Mouse (Mus musculus) MEL (cell line): ENCODE data around the gene Tbc1d7. TPM values are rescaled to one million over a fixed set of nuclear protein-coding genes. Genes with fewer than 3 reads are reported as not detected.

Experiments
- DNase-seq: peaks from one replicate; pipeline ENCODE4 v3.0.0; 2011; ENCODE audit warnings: low read depth, low spot score
- H3K27ac ChIP-seq: 2 replicates; pipeline ENCODE4 v1.5.1; 2012; ENCODE audit warnings: low read depth, mild to moderate bottlenecking, control low read depth, low read length, moderate library complexity; ENCODE audit not compliant: control insufficient read depth
- H3K27me3 ChIP-seq, 2 experiments: fragments of 150-350 bp in 1 of 2; sonication (generic) in 1 of 2; 2 replicates each; pipeline ENCODE4 v1.6.1; 2012; ENCODE audit warnings: low read length in 2 of 2, mild to moderate bottlenecking in 2 of 2, improper control_type of control experiment in 1 of 2, moderate library complexity in 1 of 2; ENCODE audit not compliant: insufficient read depth in 2 of 2, control insufficient read depth in 1 of 2
- H3K36me3 ChIP-seq, 2 experiments: 2 replicates each; pipeline ENCODE4 v1.6.1; 2012 to 2014; ENCODE audit warnings: low read length in 2 of 2, improper control_type of control experiment in 1 of 2, inconsistent platforms in 1 of 2, mild to moderate bottlenecking in 1 of 2; ENCODE audit not compliant: insufficient read depth in 2 of 2, control insufficient read depth in 1 of 2
- H3K4me1 ChIP-seq, 2 experiments: fragments of 150-350 bp in 1 of 2; sonication (generic) in 1 of 2; 2 replicates each; pipeline ENCODE4 v1.6.1; 2012; ENCODE audit warnings: low read length in 2 of 2, improper control_type of control experiment in 1 of 2, mild to moderate bottlenecking in 1 of 2; ENCODE audit not compliant: insufficient read depth in 2 of 2, control insufficient read depth in 1 of 2
- H3K4me3 ChIP-seq, 2 experiments: fragments of 150-350 bp in 1 of 2; sonication (generic) in 1 of 2; 2 replicates each; pipeline ENCODE4 v1.5.1; 2012; ENCODE audit warnings: low read depth in 2 of 2, low read length in 2 of 2, mild to moderate bottlenecking in 2 of 2, moderate library complexity in 2 of 2, control low read depth in 1 of 2, improper control_type of control experiment in 1 of 2; ENCODE audit not compliant: control insufficient read depth in 1 of 2, insufficient read depth in 1 of 2
- H3K79me2 ChIP-seq: 2 replicates; pipeline ENCODE4 v1.6.1; 2012; ENCODE audit warnings: mild to moderate bottlenecking, low read length, moderate library complexity; ENCODE audit not compliant: control insufficient read depth, poor library complexity, insufficient read depth
- H3K9ac ChIP-seq: 2 replicates; pipeline ENCODE4 v1.6.1; 2012; ENCODE audit warnings: low read depth, mild to moderate bottlenecking, control low read depth, low read length, moderate library complexity; ENCODE audit not compliant: control insufficient read depth, poor library complexity, severe bottlenecking
- H3K9me3 ChIP-seq: fragments of 150-350 bp; sonication (generic); replicated peaks from 2 replicates; pipeline ENCODE4 v1.6.1; 2012; ENCODE audit warnings: mild to moderate bottlenecking, low read length, improper control_type of control experiment, moderate library complexity; ENCODE audit not compliant: insufficient read depth
- BHLHE40 ChIP-seq: IDR thresholded peaks from 2 replicates; pipeline ENCODE4 v1.6.1; 2012; ENCODE audit warnings: low read depth, mild to moderate bottlenecking, inconsistent platforms, low read length, improper control_type of control experiment, borderline replicate concordance
- CHD2 ChIP-seq: IDR thresholded peaks from 2 replicates; pipeline ENCODE4 v1.6.1; 2011; ENCODE audit warnings: low read length, improper control_type of control experiment
- CTCF ChIP-seq, 3 experiments: IDR thresholded peaks in 2 of 3; conservative IDR thresholded peaks in 1 of 3; 2 replicates each; pipeline ENCODE4 v1.5.1; 2011 to 2012; ENCODE audit warnings: low read length in 3 of 3, low read depth in 2 of 3, mild to moderate bottlenecking in 2 of 3, improper control_type of control experiment in 1 of 3, inconsistent platforms in 1 of 3, mixed read lengths in 1 of 3, moderate library complexity in 1 of 3; ENCODE audit not compliant: control insufficient read depth in 1 of 3, insufficient read depth in 1 of 3, poor library complexity in 1 of 3, severe bottlenecking in 1 of 3
- ELF1 ChIP-seq: IDR thresholded peaks from 2 replicates; pipeline ENCODE4 v1.6.1; 2014; ENCODE audit warnings: low read depth, mild to moderate bottlenecking, inconsistent platforms, low read length, improper control_type of control experiment, moderate library complexity
- EP300 ChIP-seq, 2 experiments: IDR thresholded peaks; 2 replicates each; pipeline ENCODE4 v1.6.1; 2011; ENCODE audit warnings: improper control_type of control experiment in 2 of 2, low read length in 2 of 2, low read depth in 1 of 2, mild to moderate bottlenecking in 1 of 2
- ETS1 ChIP-seq: IDR thresholded peaks from 2 replicates; pipeline ENCODE4 v1.6.1; 2012; ENCODE audit warnings: low read depth, mild to moderate bottlenecking, inconsistent platforms, low read length, improper control_type of control experiment, moderate library complexity
- GABPA ChIP-seq: IDR thresholded peaks from 2 replicates; pipeline ENCODE4 v1.6.1; 2012; ENCODE audit warnings: low read depth, mild to moderate bottlenecking, inconsistent platforms, low read length, improper control_type of control experiment, moderate library complexity
- GATA1 ChIP-seq: IDR thresholded peaks from 2 replicates; pipeline ENCODE4 v1.6.1; 2011; ENCODE audit warnings: low read depth, low read length, improper control_type of control experiment
- HCFC1 ChIP-seq: IDR thresholded peaks from 2 replicates; pipeline ENCODE4 v1.6.1; 2012; ENCODE audit warnings: low read depth, mild to moderate bottlenecking, inconsistent platforms, low read length, improper control_type of control experiment, moderate library complexity
- KAT2A ChIP-seq: conservative IDR thresholded peaks from 2 replicates; pipeline ENCODE4 v1.6.1; 2012; ENCODE audit warnings: low read depth, low read length, improper control_type of control experiment, inconsistent platforms
- MAX ChIP-seq: IDR thresholded peaks from 2 replicates; pipeline ENCODE4 v1.6.1; 2011; ENCODE audit warnings: low read length, improper control_type of control experiment
- MXI1 ChIP-seq: IDR thresholded peaks from 2 replicates; pipeline ENCODE4 v1.6.1; 2011; ENCODE audit warnings: mild to moderate bottlenecking, low read depth, low read length, improper control_type of control experiment
- MYB ChIP-seq: IDR thresholded peaks from 2 replicates; pipeline ENCODE4 v1.6.1; 2011; ENCODE audit warnings: mild to moderate bottlenecking, low read depth, low read length, improper control_type of control experiment
- MYC ChIP-seq: IDR thresholded peaks from 2 replicates; pipeline ENCODE4 v1.6.1; 2011; ENCODE audit warnings: low read depth, mild to moderate bottlenecking, low read length, improper control_type of control experiment, moderate library complexity
- NELFE ChIP-seq: IDR thresholded peaks from 2 replicates; pipeline ENCODE4 v1.6.1; 2011; ENCODE audit warnings: low read depth, low read length, improper control_type of control experiment
- POLR2A ChIP-seq, 2 experiments: IDR thresholded peaks; 2 replicates each; pipeline ENCODE4 v1.6.1; 2011 to 2012; ENCODE audit warnings: low read length in 2 of 2, mild to moderate bottlenecking in 2 of 2, control low read depth in 1 of 2, improper control_type of control experiment in 1 of 2, low read depth in 1 of 2, moderate library complexity in 1 of 2; ENCODE audit not compliant: control insufficient read depth in 1 of 2, insufficient read depth in 1 of 2, poor library complexity in 1 of 2
- RAD21 ChIP-seq: IDR thresholded peaks from 2 replicates; pipeline ENCODE4 v1.6.1; 2011; ENCODE audit warnings: mild to moderate bottlenecking, low read depth, low read length, improper control_type of control experiment
- RCOR1 ChIP-seq: IDR thresholded peaks from 2 replicates; pipeline ENCODE4 v1.6.1; 2012; ENCODE audit warnings: low read depth, mild to moderate bottlenecking, inconsistent platforms, low read length, improper control_type of control experiment
- SIN3A ChIP-seq: IDR thresholded peaks from 2 replicates; pipeline ENCODE4 v1.6.1; 2012; ENCODE audit warnings: low read length, improper control_type of control experiment, inconsistent platforms
- TBP ChIP-seq: IDR thresholded peaks from 2 replicates; pipeline ENCODE4 v1.8.0; 2011; ENCODE audit warnings: low read depth, low read length, improper control_type of control experiment
- TCF12 ChIP-seq: IDR thresholded peaks from 2 replicates; pipeline ENCODE4 v1.6.1; 2014; ENCODE audit warnings: low read depth, mild to moderate bottlenecking, inconsistent platforms, low read length, improper control_type of control experiment, moderate library complexity
- UBTF ChIP-seq: IDR thresholded peaks from 2 replicates; pipeline ENCODE4 v1.6.1; 2012; ENCODE audit warnings: low read depth, mild to moderate bottlenecking, inconsistent platforms, low read length, improper control_type of control experiment, moderate library complexity, borderline replicate concordance; ENCODE audit not compliant: insufficient read depth
- USF1 ChIP-seq: IDR thresholded peaks from 2 replicates; pipeline ENCODE4 v1.6.1; 2014; ENCODE audit warnings: low read depth, mild to moderate bottlenecking, inconsistent platforms, low read length, improper control_type of control experiment, moderate library complexity
- ZC3H11A ChIP-seq: IDR thresholded peaks from 2 replicates; pipeline ENCODE4 v1.6.1; 2012; ENCODE audit warnings: low read depth, mild to moderate bottlenecking, inconsistent platforms, low read length, improper control_type of control experiment
- ZKSCAN1 ChIP-seq: IDR thresholded peaks from 2 replicates; pipeline ENCODE4 v1.6.1; 2012; ENCODE audit warnings: low read depth, mild to moderate bottlenecking, inconsistent platforms, low read length, improper control_type of control experiment, moderate library complexity
- ZMIZ1 ChIP-seq: IDR thresholded peaks from 2 replicates; pipeline ENCODE4 v1.6.1; 2012; ENCODE audit warnings: low read depth, mild to moderate bottlenecking, inconsistent platforms, low read length, improper control_type of control experiment, moderate library complexity
- ZNF384 ChIP-seq: IDR thresholded peaks from 2 replicates; pipeline ENCODE4 v1.6.1; 2012; ENCODE audit warnings: low read depth, mild to moderate bottlenecking, inconsistent platforms, low read length, improper control_type of control experiment
- polyA plus RNA-seq, 2 experiments: library from polyadenylated mRNA; stranded (reverse) in 1 of 2; unstranded in 1 of 2; fragments of >175 nt in 1 of 2; fragments of >200 nt in 1 of 2; gene quantifications; 2 replicates each; pipeline versions ENCODE4 v1.2.1 to v1.2.4; 2012; ENCODE audit warnings: low replicate concordance in 2 of 2, low read depth in 1 of 2; ENCODE audit not compliant: insufficient read length in 2 of 2, insufficient read depth in 1 of 2, missing spikeins in 1 of 2
- total RNA-seq: library from RNA; depleted of rRNA; stranded (reverse); fragments of 300-350 nt; gene quantifications from 2 replicates; pipeline ENCODE4 v1.2.3, GENCODE M21; 2012

Tbc1d7 gene
- total and polyA plus RNA-seq, 3 experiments = 11.6 to 29.4 TPM; not detected in 1

DNA sequence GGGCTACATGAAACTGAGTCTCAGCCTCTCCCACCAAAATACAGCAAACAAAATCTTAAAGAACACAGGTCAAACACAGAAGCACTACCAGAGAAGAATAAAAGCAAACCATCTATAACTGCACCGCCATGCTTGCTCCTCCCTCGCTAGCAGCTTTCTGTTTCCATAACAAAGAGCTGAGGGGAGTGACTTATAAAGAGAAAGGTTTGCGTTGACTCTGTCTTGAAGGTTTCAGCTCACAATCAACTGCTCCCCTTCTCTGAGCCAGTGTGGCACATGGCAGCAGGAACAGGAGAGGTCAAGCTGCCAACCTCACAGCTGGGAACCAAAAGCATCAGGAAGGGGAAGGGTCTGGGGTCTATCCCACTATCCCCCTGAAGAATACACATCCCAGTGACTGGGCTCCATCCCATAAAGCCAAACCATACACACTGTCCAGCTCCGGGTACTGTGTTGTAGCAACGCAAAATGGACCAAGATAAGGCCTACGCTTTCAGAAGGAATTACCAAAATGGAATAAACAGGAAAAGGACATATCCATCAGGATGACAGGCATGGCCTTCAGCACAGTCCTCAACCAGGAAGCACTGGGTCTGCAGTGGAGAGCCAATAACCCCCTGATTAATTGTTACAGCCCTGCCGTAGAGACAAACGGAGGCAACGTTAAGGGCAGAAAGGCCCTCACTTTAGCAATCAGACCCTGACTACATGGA is 44.8 kb upstream of the Tbc1d7 start:
- Histone ChIP-seq H3K27ac (peak overlapping the region; percentile 13; the same call in 1 of the 2 replicates), H3K79me2 (no peaks in the 10 kb centered on the region), H3K4me3 (no peak overlapping the region), H3K36me3 (peaks cover 0 to 30% of the 10 kb centered on the region in 2 experiments; a peak in 2 of 4 replicates), H3K27me3 (no peaks in the 10 kb centered on the region), H3K9me3 (no peaks in the 10 kb centered on the region), H3K4me1 (peaks cover 10 to 30% of the 10 kb centered on the region in 2 experiments), H3K9ac (no peak overlapping the region)
- DNase-seq = no peak
- TF ChIP-seq ZC3H11A (no peak), ETS1 (no peak), SIN3A (no peak), ZKSCAN1 (no peak), BHLHE40 (no peak), CHD2 (no peak), GABPA (no peak), ZNF384 (no peak), UBTF (no peak), MXI1 (no peak), GATA1 (no peak), TCF12 (no peak), RAD21 (no peak), ELF1 (no peak), MYB (no peak), MAX (no peak), KAT2A (no peak)

DNA sequence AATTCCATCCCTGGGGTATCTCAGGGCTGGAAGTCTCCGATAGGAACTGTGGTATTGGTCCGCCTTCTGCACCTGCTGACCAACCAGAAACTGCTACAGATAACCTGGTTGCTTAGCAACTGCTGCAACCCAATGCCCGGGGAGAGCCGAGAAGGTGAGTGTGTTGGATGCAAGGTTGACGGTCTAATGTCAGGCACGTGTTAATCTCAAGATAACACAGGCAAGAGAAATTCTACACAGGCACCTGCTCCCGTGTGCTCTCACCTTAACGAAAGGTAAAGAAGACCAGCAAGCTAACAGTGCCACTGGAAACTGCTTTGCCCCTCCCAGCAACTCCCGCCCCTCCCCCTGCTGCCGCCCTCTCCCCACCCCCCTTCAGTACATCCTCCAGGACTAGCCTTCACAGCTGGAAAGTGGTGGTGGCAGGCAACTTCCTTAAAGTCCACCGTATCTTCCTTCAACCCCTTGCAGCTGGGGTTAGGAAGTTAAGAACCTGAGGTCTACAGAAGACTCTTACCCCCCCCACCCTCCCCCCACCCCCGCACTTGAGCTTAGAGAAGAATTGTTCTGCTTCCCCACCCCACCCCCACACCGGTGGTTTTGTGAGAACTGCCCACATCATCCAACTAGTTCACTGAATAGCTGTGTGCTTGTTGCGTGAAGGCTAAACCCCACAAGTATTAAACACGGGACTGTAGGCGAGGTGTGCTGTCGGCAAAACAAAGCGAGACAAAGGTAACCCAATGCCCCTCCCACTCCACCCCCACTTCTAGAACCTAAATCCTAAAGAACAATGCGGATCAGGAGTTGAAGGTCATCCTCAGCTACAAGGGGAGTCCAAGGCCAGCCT is 44.1 kb upstream of the Tbc1d7 start:
- DNase-seq = peak; percentile 76
- H3K27me3 ChIP-seq = no peaks in the 10 kb centered on the region
- TF ChIP-seq NELFE = no peak
- no peak for TF ChIP-seq ZC3H11A
- no peak for TF ChIP-seq ZMIZ1
- TF ChIP-seq ZKSCAN1 = no peak
- TF ChIP-seq MXI1 = no peak
- TF ChIP-seq MYB = no peak
- 0 out of 2 replicates have a peak, but pooled peaks have one; percentile 3 for TF ChIP-seq GATA1
- TF ChIP-seq TCF12 = peak; percentile 76
- no peak for TF ChIP-seq CHD2
- TF ChIP-seq EP300 (IDR thresholded peaks at IDR 0.05; ENCODE audit: low read depth in 1 of 2, low read length in 2 of 2) = peak; percentile 49 to 72
- TF ChIP-seq POLR2A (IDR thresholded peaks at IDR 0.05; ENCODE audit: control insufficient read depth in 1 of 2, insufficient read depth in 1 of 2, low read depth in 1 of 2, low read length in 2 of 2, poor library complexity in 1 of 2) = no peak
- TF ChIP-seq GABPA = no peak
- TF ChIP-seq RCOR1 = no peak
- no peak for TF ChIP-seq MYC
- no peak for TF ChIP-seq HCFC1
- no peak for TF ChIP-seq USF1
- TF ChIP-seq ETS1 = peak; percentile 82
- TF ChIP-seq UBTF = no peak
- TF ChIP-seq BHLHE40 = peak; percentile 78; the same call in 1 of the 2 replicates
- TF ChIP-seq CTCF (IDR thresholded peaks at IDR 0.05 in 2 of 3, conservative IDR thresholded peaks at IDR 0.05 in 1 of 3; ENCODE audit: control insufficient read depth in 1 of 3, insufficient read depth in 1 of 3, low read depth in 2 of 3, low read length in 3 of 3, poor library complexity in 1 of 3, severe bottlenecking in 1 of 3) = no peak
- TF ChIP-seq TBP = no peak
- TF ChIP-seq KAT2A = no peak

More for the DNA sequence above, 44.1 kb upstream of the Tbc1d7 start:
- Histone ChIP-seq H3K9me3 (no peaks in the 10 kb centered on the region), H3K4me3 (no peak overlapping the region), H3K4me1 (peaks cover 12 to 38% of the 10 kb centered on the region in 2 experiments), H3K79me2 (no peaks in the 10 kb centered on the region), H3K27ac (peak overlapping the region; percentile 13; the same call in 1 of the 2 replicates), H3K36me3 (peaks cover 0 to 30% of the 10 kb centered on the region in 2 experiments; a peak in 2 of 4 replicates), H3K9ac (no peak overlapping the region)
